Mouse (Mus musculus): Measurements from ENCODE around the gene Tyrobp. TPM values are rescaled to one million over a fixed set of nuclear protein-coding genes. Genes with fewer than 3 reads are reported as not detected.

Tyrobp gene
- polyA plus RNA-seq (2012; rRNA removed; ENCODE audit: low replicate concordance), result 182 and 372 TPM in 2 replicates

GRCm38 (mm10) chr7:30413596-30413995 is at the start of gene Tyrobp:
TSS of gene Tyrobp (plus strand) at chr7:30413760.

GRCm38 (mm10) chr7:30419561-30420499 is 6.3 kb downstream of the Tyrobp start, which contains the start of gene Hcst:
TSS of gene Hcst (minus strand) at chr7:30419854.

GRCm38 (mm10) chr7:30421175-30421889 is 7.8 kb downstream of the Tyrobp start, which contains the start of gene Nfkbid:
TSS of gene Nfkbid (plus strand) at chr7:30421732.

GRCm38 (mm10) chr7:30444971-30445751 is 31.6 kb downstream of the Tyrobp start, which contains the start of gene Aplp1:
TSS of gene Aplp1 (minus strand) at chr7:30445535.

GRCm38 (mm10) chr7:30457629-30458330 is 44.2 kb downstream of the Tyrobp start, which contains the start of the genes Kirrel2 and Nphs1:
TSS of gene Kirrel2 (minus strand) at chr7:30457690.
TSS of gene Nphs1 (plus strand) at chr7:30458315.

Other genes with a start within 250 kb of the Tyrobp start
- 13.9 and 30.8 TPM in 2 replicates for gene Zfp146, start 244.0 kb upstream of the Tyrobp start, polyA plus RNA-seq (2012; rRNA removed; ENCODE audit: low replicate concordance)
- gene Cox7a1, start 229.6 kb upstream of the Tyrobp start, polyA plus RNA-seq (2012; rRNA removed; ENCODE audit: low replicate concordance), result 28.7 and 105 TPM in 2 replicates
- gene Capns1, start 214.9 kb upstream of the Tyrobp start, polyA plus RNA-seq (2012; rRNA removed; ENCODE audit: low replicate concordance), result 1,243 TPM in 2 replicates
- 106 and 146 TPM in 2 replicates for gene Polr2i, start 181.8 kb upstream of the Tyrobp start, polyA plus RNA-seq (2012; rRNA removed; ENCODE audit: low replicate concordance)
- 52.0 and 53.0 TPM in 2 replicates for gene Tbcb, start 181.5 kb upstream of the Tyrobp start, polyA plus RNA-seq (2012; rRNA removed; ENCODE audit: low replicate concordance)
- not detected in 2 replicates for gene Ovol3, start 178.0 kb upstream of the Tyrobp start, polyA plus RNA-seq (2012; rRNA removed; ENCODE audit: low replicate concordance)
- gene Thap8, start 133.7 kb upstream of the Tyrobp start, polyA plus RNA-seq (2012; rRNA removed; ENCODE audit: low replicate concordance), result 0.87 and 1.5 TPM in 2 replicates
- gene Wdr62, start 133.3 kb upstream of the Tyrobp start, polyA plus RNA-seq (2012; rRNA removed; ENCODE audit: low replicate concordance), result 26.2 and 55.0 TPM in 2 replicates
- 15.8 and 61.6 TPM in 2 replicates for gene Clip3, start 122.0 kb upstream of the Tyrobp start, polyA plus RNA-seq (2012; rRNA removed; ENCODE audit: low replicate concordance)
- gene Alkbh6, start 105.0 kb upstream of the Tyrobp start, polyA plus RNA-seq (2012; rRNA removed; ENCODE audit: low replicate concordance), result 96.6 and 120 TPM in 2 replicates
- gene Syne4, start 99.0 kb upstream of the Tyrobp start, polyA plus RNA-seq (2012; rRNA removed; ENCODE audit: low replicate concordance), result 2.6 and 34.1 TPM in 2 replicates
- 0.53 and 0.66 TPM in 2 replicates for gene E130208F15Rik, start 92.0 kb upstream of the Tyrobp start, polyA plus RNA-seq (2012; rRNA removed; ENCODE audit: low replicate concordance)
- gene Sdhaf1, start 89.9 kb upstream of the Tyrobp start, polyA plus RNA-seq (2012; rRNA removed; ENCODE audit: low replicate concordance), result 14.7 and 20.6 TPM in 2 replicates
- 3.1 and 19.7 TPM in 2 replicates for gene Lrfn3, start 51.0 kb upstream of the Tyrobp start, polyA plus RNA-seq (2012; rRNA removed; ENCODE audit: low replicate concordance)
- gene Hcst, start 6.1 kb downstream of the Tyrobp start, polyA plus RNA-seq (2012; rRNA removed; ENCODE audit: low replicate concordance), result 11.1 and 15.3 TPM in 2 replicates
- 3.1 and 5.5 TPM in 2 replicates for gene Nfkbid, start 8.0 kb downstream of the Tyrobp start, polyA plus RNA-seq (2012; rRNA removed; ENCODE audit: low replicate concordance)
- gene Aplp1, start 31.8 kb downstream of the Tyrobp start, polyA plus RNA-seq (2012; rRNA removed; ENCODE audit: low replicate concordance), result 2.5 and 7.0 TPM in 2 replicates
- gene Kirrel2, start 43.9 kb downstream of the Tyrobp start, polyA plus RNA-seq (2012; rRNA removed; ENCODE audit: low replicate concordance), result not detected in 2 replicates
- gene Nphs1, start 44.6 kb downstream of the Tyrobp start, polyA plus RNA-seq (2012; rRNA removed; ENCODE audit: low replicate concordance), result not detected in 2 replicates
- not detected in 2 replicates for gene Prodh2, start 79.9 kb downstream of the Tyrobp start, polyA plus RNA-seq (2012; rRNA removed; ENCODE audit: low replicate concordance)
- gene Arhgap33, start 121.3 kb downstream of the Tyrobp start, polyA plus RNA-seq (2012; rRNA removed; ENCODE audit: low replicate concordance), result 7.3 and 17.1 TPM in 2 replicates
- 65.4 and 90.8 TPM in 2 replicates for gene Hspb6, start 138.4 kb downstream of the Tyrobp start, polyA plus RNA-seq (2012; rRNA removed; ENCODE audit: low replicate concordance)
- gene Proser3, start 138.5 kb downstream of the Tyrobp start, polyA plus RNA-seq (2012; rRNA removed; ENCODE audit: low replicate concordance), result 4.1 and 17.2 TPM in 2 replicates
- gene Lin37, start 146.1 kb downstream of the Tyrobp start, polyA plus RNA-seq (2012; rRNA removed; ENCODE audit: low replicate concordance), result 32.9 and 36.6 TPM in 2 replicates
- gene U2af1l4, start 149.5 kb downstream of the Tyrobp start, polyA plus RNA-seq (2012; rRNA removed; ENCODE audit: low replicate concordance), result 56.7 and 69.3 TPM in 2 replicates
- gene Gm49396, start 149.6 kb downstream of the Tyrobp start, polyA plus RNA-seq (2012; rRNA removed; ENCODE audit: low replicate concordance), result 1.4 and 3.1 TPM in 2 replicates
- gene Psenen, start 149.9 kb downstream of the Tyrobp start, polyA plus RNA-seq (2012; rRNA removed; ENCODE audit: low replicate concordance), result 135 and 167 TPM in 2 replicates
- 3.8 and 6.8 TPM in 2 replicates for gene Igflr1, start 151.7 kb downstream of the Tyrobp start, polyA plus RNA-seq (2012; rRNA removed; ENCODE audit: low replicate concordance)
- 35.0 and 59.6 TPM in 2 replicates for gene Kmt2b, start 175.0 kb downstream of the Tyrobp start, polyA plus RNA-seq (2012; rRNA removed; ENCODE audit: low replicate concordance)
- gene Zbtb32, start 185.1 kb downstream of the Tyrobp start, polyA plus RNA-seq (2012; rRNA removed; ENCODE audit: low replicate concordance), result 0.92 and 1.1 TPM in 2 replicates
- gene Upk1a, start 199.1 kb downstream of the Tyrobp start, polyA plus RNA-seq (2012; rRNA removed; ENCODE audit: low replicate concordance), result 2.8 and 21.0 TPM in 2 replicates
- 647 and 1,156 TPM in 2 replicates for gene Cox6b1, start 212.4 kb downstream of the Tyrobp start, polyA plus RNA-seq (2012; rRNA removed; ENCODE audit: low replicate concordance)
- not detected in 2 replicates for gene Etv2, start 222.1 kb downstream of the Tyrobp start, polyA plus RNA-seq (2012; rRNA removed; ENCODE audit: low replicate concordance)
- 47.6 and 62.6 TPM in 2 replicates for gene Rbm42, start 236.6 kb downstream of the Tyrobp start, polyA plus RNA-seq (2012; rRNA removed; ENCODE audit: low replicate concordance)